Mouse (Mus musculus) ovary, postnatal 36 days (tissue): ENCODE measurements at regions not wholly inside any gene's neighbourhood (a gene's known extent, or its start where the extent isn't known, plus 50 kb on each side); places are given as distances from the start of the nearest gene placed in this dataset.

Experiments
- DNase-seq: peaks from one replicate; pipeline ENCODE4 v3.0.0; 2022; ENCODE audit warnings: low spot score, mixed read lengths

DNA sequence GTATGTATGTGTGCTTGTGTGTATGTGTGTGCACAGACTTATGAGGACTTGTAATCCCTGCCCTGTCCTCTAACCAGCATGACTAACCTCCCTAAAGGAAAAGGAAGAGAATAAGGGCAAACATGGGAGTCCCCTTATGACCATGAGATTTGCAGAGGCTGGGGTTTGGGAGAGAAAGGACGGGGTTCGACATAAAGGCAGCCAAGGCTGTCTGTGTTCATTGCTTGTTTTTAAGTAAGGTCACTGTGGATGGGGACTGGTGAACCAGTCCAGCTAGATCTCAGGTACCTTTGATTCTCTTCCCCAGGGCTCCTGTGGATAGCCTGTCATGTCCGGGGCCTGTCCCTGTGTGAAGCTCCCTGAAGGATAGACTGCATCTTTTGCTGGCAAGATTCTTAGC is 55.6 kb downstream of the Irf2bp2 start:
- no peak for DNase-seq

DNA sequence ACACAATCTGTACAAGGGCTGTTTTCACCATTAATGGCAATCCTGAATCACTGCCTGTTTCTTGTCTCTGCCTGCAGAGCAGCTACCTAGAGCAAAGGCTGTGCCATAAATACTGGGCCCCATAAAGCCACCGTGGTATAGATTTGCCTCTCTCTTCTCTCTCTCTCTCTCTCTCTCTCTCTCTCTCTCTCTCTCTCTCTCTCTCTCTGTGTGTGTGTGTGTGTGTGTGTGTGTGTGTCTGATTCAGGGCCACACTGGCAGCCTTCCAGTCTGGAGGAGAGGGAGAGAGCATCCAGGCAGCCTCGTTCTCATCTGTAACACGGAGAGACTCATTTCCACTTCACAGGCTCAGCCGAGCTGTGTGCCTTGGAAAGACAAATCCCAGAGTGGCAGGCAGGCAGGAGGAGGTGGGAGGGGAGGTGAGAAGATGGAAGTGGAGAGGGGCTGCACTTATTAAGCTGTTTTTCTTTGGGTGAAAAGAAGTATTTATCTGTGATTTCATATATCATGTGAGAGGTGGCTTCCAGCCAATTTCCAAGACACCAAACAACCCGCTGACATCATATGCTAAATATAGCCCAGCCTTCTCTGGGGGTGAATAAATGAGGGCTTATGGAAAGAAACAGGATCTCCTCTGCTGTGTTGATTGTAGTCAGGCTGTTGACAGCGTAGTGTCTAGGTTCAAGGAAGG is 56.7 kb downstream of the Irf2bp2 start:
- peak; percentile 67 for DNase-seq

DNA sequence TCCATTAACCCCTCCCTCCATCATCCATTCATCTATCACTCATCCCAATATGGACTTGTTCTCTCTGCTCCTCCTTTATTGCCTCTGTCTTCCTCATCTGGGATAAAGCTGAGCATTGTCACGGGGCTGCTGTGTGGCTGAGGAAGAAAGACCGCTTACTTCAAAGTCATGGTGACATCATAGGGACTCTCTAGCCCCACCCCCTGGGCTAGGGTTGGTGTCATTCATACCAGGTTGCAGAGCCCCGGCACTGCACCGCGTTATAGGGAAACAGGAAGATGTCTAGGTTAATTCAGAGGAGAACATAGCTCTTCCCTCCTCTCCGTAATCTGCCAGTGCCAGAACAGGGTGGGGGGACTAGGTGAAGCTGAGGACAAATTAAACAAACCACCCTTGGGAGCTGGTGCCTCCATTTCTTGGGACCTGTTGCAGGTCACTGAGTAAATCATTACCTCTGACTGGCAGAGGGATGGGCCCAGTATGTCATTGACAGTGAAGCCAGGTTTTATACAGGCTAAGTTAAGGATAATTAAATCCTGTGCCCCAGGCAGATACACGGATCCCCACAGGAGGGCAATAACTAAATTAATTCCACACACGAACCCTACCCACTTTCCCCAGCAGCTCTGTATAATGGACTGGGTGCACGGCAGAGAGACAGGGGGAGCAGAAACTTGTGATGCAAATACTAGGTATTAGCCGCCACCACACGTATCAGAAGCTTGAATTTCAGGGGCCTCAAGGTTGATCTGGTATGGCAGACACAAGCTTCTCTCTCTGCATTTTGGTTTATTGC is 57.5 kb downstream of the Irf2bp2 start:
- no peak for DNase-seq

DNA sequence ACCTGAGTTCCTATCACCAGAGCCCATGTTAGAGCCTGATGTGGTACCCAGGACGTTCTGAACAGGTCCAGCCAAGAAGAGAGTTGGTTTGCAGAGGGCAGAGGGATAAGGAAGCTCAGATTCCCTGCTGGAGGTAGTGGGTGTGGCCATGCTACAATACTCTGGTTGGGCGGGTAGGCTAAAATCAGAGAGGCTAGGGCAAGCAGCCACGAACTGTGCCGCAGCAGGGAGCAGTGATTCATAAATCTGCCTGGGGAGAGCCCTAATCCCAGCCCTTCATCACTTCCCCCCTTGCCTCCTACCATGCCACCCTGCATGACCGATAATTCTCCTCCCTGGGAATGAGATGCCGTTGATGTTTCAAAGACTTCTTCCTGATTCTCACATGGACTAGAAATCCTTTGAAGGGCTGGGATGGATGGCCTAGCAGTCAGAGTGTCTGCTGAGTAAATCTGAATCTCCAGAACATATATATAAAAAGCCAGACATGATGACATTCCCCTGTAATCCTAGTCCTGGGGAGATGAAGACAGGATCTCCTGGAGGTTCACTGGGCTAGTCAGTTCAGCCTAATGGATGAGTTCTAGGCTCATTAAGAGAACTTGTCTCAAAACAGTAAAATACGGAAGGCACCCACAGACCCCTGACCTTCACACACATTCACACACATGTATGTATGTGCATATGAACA is 57.6 kb upstream of the Tarbp1 start:
- DNase-seq = no peak

GRCm38 (mm10) chr8:126531459-126531858 is 56.6 kb upstream of the Tarbp1 start:
- DNase-seq = no peak

- no peak for DNase-seq
Measured at GRCm38 (mm10) chr8:126529409-126529808, 54.5 kb upstream of the Tarbp1 start.

GRCm38 (mm10) chr8:126528434-126529080 is 53.7 kb upstream of the Tarbp1 start:
- DNase-seq = no peak

- DNase-seq = peak; percentile 82
Measured at GRCm38 (mm10) chr8:126526864-126527571, 52.2 kb upstream of the Tarbp1 start.

- DNase-seq = no peak
Measured at GRCm38 (mm10) chr8:126525575-126525974, 50.7 kb upstream of the Tarbp1 start.
